In the genomic region with DNA sequence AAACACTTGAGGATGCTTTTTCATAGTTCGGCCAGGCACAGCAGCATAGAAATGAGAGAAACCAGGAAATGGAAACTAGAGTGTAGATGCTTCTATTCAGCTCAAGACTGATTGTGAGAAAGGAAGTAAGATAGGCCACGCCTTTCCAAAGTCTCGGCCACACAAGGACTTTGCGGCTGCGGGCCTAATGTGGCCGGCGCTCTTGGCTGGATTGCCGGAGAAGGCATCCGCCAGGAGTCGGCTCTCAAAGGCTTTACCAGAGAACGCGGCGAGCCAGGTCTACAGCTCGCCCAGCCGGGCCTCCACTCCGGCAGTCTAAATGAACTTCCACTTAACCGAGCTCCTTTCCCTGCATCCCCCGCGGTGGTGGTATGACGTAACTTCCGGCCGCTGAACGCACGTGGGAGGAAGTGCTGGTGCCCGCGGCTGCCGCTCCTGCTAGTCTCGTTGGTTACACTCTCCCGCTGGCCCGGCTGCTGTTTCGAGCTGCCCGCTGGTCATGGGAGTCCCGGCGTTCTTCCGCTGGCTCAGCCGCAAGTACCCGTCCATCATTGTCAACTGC, we compare ENCODE assay signal across 8 mouse cellular contexts. TPM values are rescaled to one million over a fixed set of nuclear protein-coding genes. Genes with fewer than 3 reads are reported as not detected.
DNase-seq lines count a peak whose midpoint lies in the region; ATAC-seq lines count a peak whose summit lies in the region.

TSS of gene Xrn2 (plus strand) at position 374 of the 562 bp plus-strand sequence.

- WGBS in heart, embryonic 13.5 days: under 1% methylated on average over 37 of the region's 37 CpGs
- under 1% methylated on average over 37 of the region's 37 CpGs for WGBS in liver, embryonic 12.5 days (ENCODE audit: insufficient replicate concordance)
- WGBS in stomach, embryonic 15.5 days: under 1% methylated on average over 37 of the region's 37 CpGs

- H3K4me3 ChIP-seq in brown adipose tissue, adult 24 weeks (ENCODE audit: insufficient read depth, low read depth, low read length): peak within 1 kb of the TSS; percentile 72
- peak within 1 kb of the TSS; percentile 91 for H3K4me3 ChIP-seq in heart, embryonic 13.5 days
- H3K4me3 ChIP-seq in liver, embryonic 12.5 days: peak within 1 kb of the TSS; percentile 78
- H3K4me3 ChIP-seq in stomach, embryonic 15.5 days (replicated peaks): peak within 1 kb of the TSS; percentile 77

- H3K27ac ChIP-seq in brown adipose tissue, adult 24 weeks (replicated peaks; ENCODE audit: low read depth, low read length): peak within 1 kb of the TSS; percentile 99
- peak within 1 kb of the TSS; percentile 99 for H3K27ac ChIP-seq in heart, embryonic 13.5 days (replicated peaks)
- H3K27ac ChIP-seq in liver, embryonic 12.5 days: peak within 1 kb of the TSS; percentile 88
- H3K27ac ChIP-seq in stomach, embryonic 15.5 days: peak within 1 kb of the TSS; percentile 99

- H3K36me3 ChIP-seq in heart, embryonic 13.5 days: peaks cover 8% of the 10 kb centered on the region
- peaks cover 6% of the 10 kb centered on the region; the same call in 1 of the 2 replicates for H3K36me3 ChIP-seq in liver, embryonic 12.5 days
- H3K36me3 ChIP-seq in stomach, embryonic 15.5 days: no peaks in the 10 kb centered on the region

- DNase-seq in CD4-positive, CD25-positive, alpha-beta regulatory T cell, adult 2 months (ENCODE audit: low read depth, low spot score): peak; percentile 97
- DNase-seq in fat pad, adult 2 months (ENCODE audit: extremely low read depth, low read depth, low spot score): peak; percentile 39
- peak; percentile 97 for DNase-seq in kidney, postnatal 10 days
- peak; percentile 96 for DNase-seq in natural killer cell, adult 2 months (ENCODE audit: low spot score in 2 of 2)

- no peaks in the 10 kb centered on the region for H3K9me3 ChIP-seq in heart, embryonic 13.5 days
- no peaks in the 10 kb centered on the region for H3K9me3 ChIP-seq in liver, embryonic 12.5 days (replicated peaks)
- H3K9me3 ChIP-seq in stomach, embryonic 15.5 days: no peaks in the 10 kb centered on the region

- peaks cover 7% of the 10 kb centered on the region for H3K4me1 ChIP-seq in brown adipose tissue, adult 24 weeks (ENCODE audit: control insufficient read depth, insufficient read depth, insufficient read length, low read length)
- H3K4me1 ChIP-seq in heart, embryonic 13.5 days: peaks cover 26% of the 10 kb centered on the region
- H3K4me1 ChIP-seq in liver, embryonic 12.5 days: peaks cover 41% of the 10 kb centered on the region
- H3K4me1 ChIP-seq in stomach, embryonic 15.5 days: peaks cover 11% of the 10 kb centered on the region; the same call in 1 of the 2 replicates

- H3K27me3 ChIP-seq in heart, embryonic 13.5 days (replicated peaks): no peaks in the 10 kb centered on the region
- H3K27me3 ChIP-seq in liver, embryonic 12.5 days (replicated peaks): no peaks in the 10 kb centered on the region
- no peaks in the 10 kb centered on the region for H3K27me3 ChIP-seq in stomach, embryonic 15.5 days (replicated peaks)

- peak within 1 kb of the TSS; percentile 82 for H3K4me2 ChIP-seq in heart, embryonic 13.5 days
- peak within 1 kb of the TSS; percentile 90 for H3K4me2 ChIP-seq in liver, embryonic 12.5 days
- peak within 1 kb of the TSS; percentile 66 for H3K4me2 ChIP-seq in stomach, embryonic 15.5 days

- peak; percentile 86 for ATAC-seq in heart, embryonic 13.5 days (ENCODE audit: extremely low read depth, insufficient number of reproducible peaks, low FRiP score, low TSS enrichment)
- ATAC-seq in liver, embryonic 12.5 days: peak; percentile 92
- peak; percentile 94 for ATAC-seq in stomach, embryonic 15.5 days (ENCODE audit: insufficient read depth, low FRiP score, low read depth)

- H3K9ac ChIP-seq in heart, embryonic 13.5 days: peak within 1 kb of the TSS; percentile 95
- peak within 1 kb of the TSS; percentile 85 for H3K9ac ChIP-seq in liver, embryonic 12.5 days
- H3K9ac ChIP-seq in stomach, embryonic 15.5 days: peak within 1 kb of the TSS; percentile 80

RNA-seq across cellular contexts. Expression of gene Xrn2, which starts in this region (rescaled TPM):
- polyA plus RNA-seq in brown adipose tissue, adult 24 weeks (2012; ENCODE audit: insufficient read depth, insufficient read length, missing spikeins): 18.3 and 41.8 TPM in 2 replicates
- 48.0 and 50.6 TPM in 2 replicates for polyA plus RNA-seq in heart, embryonic 13.5 days (2015; fragmentation: Nextera tagmentation; extraction: Ambion mirVana)
- polyA plus RNA-seq in liver, embryonic 12.5 days (2016; fragmentation: Nextera tagmentation; extraction: Ambion mirVana): 52.0 and 52.9 TPM in 2 replicates
- polyA plus RNA-seq in stomach, embryonic 15.5 days (2015; fragmentation: Nextera tagmentation; extraction: Ambion mirVana): 62.9 and 68.2 TPM in 2 replicates

Comparison
In these comparisons a context has a peak if more than half of its experiments do, and no peak if none do; other contexts are left out.
1. Peak in every context shown above with its lines: DNase-seq, ATAC-seq, H3K4me3 ChIP-seq and H3K27ac ChIP-seq.
2. DNase-seq: peak in every context shown above with its lines; median percentile 97 in CD4-positive, CD25-positive, alpha-beta regulatory T cell, adult 2 months; 97 in kidney, postnatal 10 days; 96 in natural killer cell, adult 2 months; 39 in fat pad, adult 2 months.